Mouse (Mus musculus) liver, embryonic 13.5 days (tissue): ENCODE results near the gene Abca3. TPM values are rescaled to one million over a fixed set of nuclear protein-coding genes. Genes with fewer than 3 reads are reported as not detected.
"Not testable (repeated sequence)": the region's sequence is repeated elsewhere in the genome, so short reads cannot be mapped to it uniquely, and the experiment has no call there.

ENCODE experiments used
- ATAC-seq: fragments of 200-750 bp; cut with Nextera tagmentation; 2 replicates; pipeline ENCODE4 v1.8.0; 2017; ENCODE audit warnings: low read depth, mild to moderate bottlenecking, moderate number of reproducible peaks, moderate library complexity
- DNase-seq: peaks from one replicate; pipeline ENCODE4 v3.0.0; 2022
- H3K27ac ChIP-seq: fragments of 300-500 bp; sonication (generic); 2 replicates; pipeline ENCODE4 v1.5.1; 2015; ENCODE audit warnings: moderate library complexity, mild to moderate bottlenecking, inconsistent platforms
- H3K27me3 ChIP-seq: fragments of 300-500 bp; sonication (generic); 2 replicates; pipeline ENCODE4 v1.6.1; 2015; ENCODE audit warnings: mild to moderate bottlenecking, inconsistent platforms
- H3K36me3 ChIP-seq: fragments of 300-500 bp; sonication (generic); 2 replicates; pipeline ENCODE4 v1.6.1; 2015; ENCODE audit warnings: mild to moderate bottlenecking, inconsistent platforms
- H3K4me1 ChIP-seq: fragments of 300-500 bp; sonication (generic); replicated peaks from 2 replicates; pipeline ENCODE4 v1.6.1; 2015; ENCODE audit warnings: inconsistent platforms
- H3K4me2 ChIP-seq: fragments of 300-500 bp; sonication (generic); 2 replicates; pipeline ENCODE4 v1.6.1; 2015; ENCODE audit warnings: inconsistent platforms, mild to moderate bottlenecking, moderate library complexity
- H3K4me3 ChIP-seq: fragments of 300-500 bp; sonication (generic); replicated peaks from 2 replicates; pipeline ENCODE4 v1.5.1; 2015; ENCODE audit warnings: mild to moderate bottlenecking, inconsistent platforms
- H3K9ac ChIP-seq: fragments of 300-500 bp; sonication (generic); 2 replicates; pipeline ENCODE4 v1.6.1; 2015; ENCODE audit warnings: mild to moderate bottlenecking, inconsistent platforms
- H3K9me3 ChIP-seq: fragments of 300-500 bp; sonication (generic); replicated peaks from 2 replicates; pipeline ENCODE4 v1.6.1; 2016; ENCODE audit warnings: inconsistent platforms
- WGBS: fragments of 180-500 bp; shearing (Covaris S2); methylation state at CpG from one replicate; pipeline ENCODE4 v1.1.7; 2015; ENCODE audit not compliant: insufficient replicate concordance; 5-methylcytosine and 5-hydroxymethylcytosine counted together
- polyA plus RNA-seq: library from polyadenylated mRNA; unstranded; fragments of >200 nt; fragmentation: Nextera tagmentation; extraction: Ambion mirVana; gene quantifications from 2 replicates; pipeline ENCODE4 v1.2.1, GENCODE M21; 2015

The Abca3 gene
- polyA plus RNA-seq, 1 experiment from 2014 or later, result 11.4 TPM

DNA sequence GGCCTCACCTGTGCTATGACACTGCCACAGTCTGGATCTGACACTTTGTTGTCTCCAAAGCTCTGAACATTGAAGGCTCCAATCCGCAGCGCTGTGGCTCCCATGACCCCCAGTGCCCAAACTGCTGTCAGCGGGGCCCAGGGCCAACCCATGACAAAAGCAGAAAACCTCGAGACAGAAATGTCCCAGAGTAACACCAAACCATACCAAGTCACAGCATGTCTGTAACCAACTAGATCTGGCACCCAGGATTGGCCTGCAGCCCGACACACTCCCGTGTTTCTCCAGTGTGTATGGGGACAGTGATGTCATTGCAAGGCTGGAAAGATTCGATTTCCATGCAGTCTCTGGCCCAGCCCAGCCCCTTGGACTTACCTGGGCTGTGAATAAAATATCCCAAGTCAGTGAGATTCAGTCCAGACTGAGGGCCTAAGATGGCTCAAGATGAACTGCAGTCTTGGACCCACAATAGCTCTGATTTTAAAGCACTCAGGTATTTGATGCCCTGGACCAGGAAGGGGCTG, 90.9 kb downstream of the Abca3 start, which contains the start of gene Dnase1l2:
Gene Dnase1l2, minus strand, starts transcription at position 474 of the 524 bp plus-strand sequence.
- no peak within 1 kb of the TSS for H3K9ac ChIP-seq

DNA sequence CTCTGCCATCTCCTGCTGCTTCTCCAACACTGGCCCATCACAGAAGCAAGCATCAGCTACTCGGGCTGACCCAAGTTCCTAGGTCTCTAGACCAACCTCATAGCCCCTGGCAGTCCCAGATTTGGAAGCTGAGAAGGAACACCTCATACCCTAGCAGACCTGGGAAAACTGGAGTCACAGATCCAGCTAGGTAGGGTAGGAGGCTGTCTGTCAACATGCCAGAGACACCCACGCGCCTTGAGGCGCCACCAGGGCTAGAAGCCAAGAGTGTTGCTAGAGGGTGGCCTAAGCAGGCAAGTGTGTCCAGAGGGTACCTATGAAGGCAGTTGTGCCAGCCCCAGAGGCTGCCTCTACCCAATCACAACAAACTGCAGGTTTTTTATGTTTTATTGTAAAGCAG, 91.7 kb downstream of the Abca3 start:
- Histone ChIP-seq H3K36me3 (peaks cover 76% of the 10 kb centered on the region), H3K9me3 (no peaks in the 10 kb centered on the region), H3K4me3 (no peak overlapping the region), H3K9ac (no peak overlapping the region), H3K27ac (no peak overlapping the region), H3K27me3 (no peaks in the 10 kb centered on the region), H3K4me1 (no peaks in the 10 kb centered on the region), H3K4me2 (no peak overlapping the region)
- ATAC-seq (no peak), DNase-seq (no peak)
- 84% methylated on average over 4 of the region's 4 CpGs for WGBS

More for the DNA sequence above, 90.9 kb downstream of the Abca3 start, which contains the start of gene Dnase1l2:
- Histone ChIP-seq H3K4me3 (no peak within 1 kb of the TSS), H3K4me1 (no peaks in the 10 kb centered on the region), H3K36me3 (peaks cover 76% of the 10 kb centered on the region), H3K27me3 (no peaks in the 10 kb centered on the region), H3K4me2 (no peak within 1 kb of the TSS), H3K9me3 (no peaks in the 10 kb centered on the region), H3K27ac (no peak within 1 kb of the TSS)
- DNase-seq (no peak), ATAC-seq (no peak)
- WGBS, result 74% methylated on average over 7 of the region's 7 CpGs

DNA sequence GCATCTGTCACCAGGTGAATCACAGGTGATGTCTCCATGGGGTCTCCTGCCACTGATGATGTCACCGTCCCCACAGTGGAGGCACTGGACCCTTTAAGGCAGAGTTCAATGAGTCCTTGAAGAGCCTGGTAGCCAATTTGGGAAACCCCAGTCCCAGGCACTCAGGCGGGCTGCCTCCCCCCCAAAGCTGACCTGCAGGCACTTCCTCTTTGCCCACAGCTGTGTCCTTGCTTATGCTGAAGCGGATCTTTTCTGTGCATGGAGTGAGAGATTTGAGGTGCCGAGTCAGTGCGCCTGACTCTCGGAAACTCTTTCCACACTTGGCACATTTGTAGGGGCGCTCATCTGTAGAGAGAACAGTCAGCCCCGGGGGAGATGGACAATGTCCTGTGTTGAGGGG, 94.8 kb downstream of the Abca3 start:
- no peaks in the 10 kb centered on the region for H3K4me1 ChIP-seq
- WGBS, result 81% methylated on average over 8 of the region's 8 CpGs
- H3K27ac ChIP-seq, result no peak overlapping the region
- peaks cover 81% of the 10 kb centered on the region for H3K36me3 ChIP-seq
- DNase-seq (no peak), ATAC-seq (no peak)
- H3K4me2 ChIP-seq, result no peak overlapping the region
- H3K9ac ChIP-seq, result no peak overlapping the region
- no peak overlapping the region for H3K4me3 ChIP-seq
- no peaks in the 10 kb centered on the region for H3K9me3 ChIP-seq
- H3K27me3 ChIP-seq, result no peaks in the 10 kb centered on the region

DNA sequence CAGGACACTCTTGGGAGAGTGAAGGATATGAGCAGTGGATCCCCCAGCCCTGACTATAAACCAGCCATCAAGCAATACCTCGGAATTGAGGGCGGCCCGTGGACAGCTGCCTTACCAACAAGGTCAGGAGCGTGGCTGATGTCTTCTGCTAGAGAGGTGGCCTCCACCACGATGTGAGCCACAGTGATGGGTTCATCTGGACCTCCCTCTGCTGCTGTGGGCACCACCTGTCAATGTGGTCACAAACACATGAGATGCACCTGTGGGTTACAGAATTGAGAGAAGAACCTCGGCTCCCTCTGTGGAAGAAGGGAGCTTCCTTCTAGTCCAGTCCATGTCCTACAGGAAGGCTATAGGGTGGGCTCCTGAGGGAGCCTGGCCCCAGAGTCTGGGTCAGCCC, 97.8 kb downstream of the Abca3 start:
- Histone ChIP-seq H3K4me1 (peaks cover 20% of the 10 kb centered on the region), H3K27me3 (no peaks in the 10 kb centered on the region), H3K4me2 (no peak overlapping the region), H3K36me3 (peaks cover 69% of the 10 kb centered on the region), H3K4me3 (no peak overlapping the region), H3K27ac (no peak overlapping the region), H3K9me3 (no peaks in the 10 kb centered on the region), H3K9ac (no peak overlapping the region)
- DNase-seq (no peak), ATAC-seq (no peak)
- 83% methylated on average over 6 of the region's 6 CpGs for WGBS

DNA sequence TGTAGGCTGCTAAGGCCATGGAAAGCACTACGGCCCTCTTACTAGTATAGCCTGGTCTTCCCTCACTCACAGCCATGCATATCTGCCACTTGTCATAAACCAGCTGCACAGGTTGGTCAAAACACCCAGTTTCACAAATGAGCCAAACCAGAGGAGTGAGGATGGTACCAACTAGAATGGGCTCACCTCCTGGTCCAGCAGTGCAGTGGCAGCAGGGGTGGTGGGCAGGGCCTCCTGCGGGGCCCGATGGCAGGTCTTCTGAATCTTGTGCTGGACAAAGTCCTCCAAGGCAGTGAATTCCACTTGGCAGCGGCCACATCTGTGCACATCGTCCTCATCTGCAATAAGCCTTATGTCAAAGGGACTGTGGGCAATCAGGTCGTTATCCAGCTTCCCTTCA, 99.5 kb downstream of the Abca3 start:
- Histone ChIP-seq H3K4me3 (no peak overlapping the region), H3K9ac (no peak overlapping the region), H3K9me3 (no peaks in the 10 kb centered on the region), H3K4me2 (no peak overlapping the region), H3K36me3 (peaks cover 52% of the 10 kb centered on the region), H3K27ac (no peak overlapping the region), H3K27me3 (no peaks in the 10 kb centered on the region), H3K4me1 (peaks cover 28% of the 10 kb centered on the region)
- 88% methylated on average over 6 of the region's 6 CpGs for WGBS
- DNase-seq (no peak), ATAC-seq (no peak)

DNA sequence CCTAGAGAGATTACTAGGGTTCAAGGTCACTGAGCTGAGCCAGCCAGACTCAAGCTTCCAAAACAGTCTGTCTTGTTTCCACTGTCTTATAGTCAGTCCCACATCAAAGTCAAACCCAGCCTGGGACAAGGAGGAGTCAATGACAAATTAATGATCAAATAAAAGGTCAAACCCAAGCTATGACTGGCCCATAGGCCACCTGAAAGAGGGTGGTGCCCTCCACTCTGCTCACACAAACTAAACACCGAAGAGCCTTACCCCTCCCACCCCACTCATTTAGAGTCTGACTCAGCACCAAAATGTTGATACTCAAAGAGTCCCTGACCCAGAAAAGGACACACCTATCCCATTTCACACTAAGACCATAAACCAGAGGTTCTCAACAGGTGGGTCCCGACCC, 101.6 kb downstream of the Abca3 start:
- H3K9me3 ChIP-seq, result no peaks in the 10 kb centered on the region
- H3K4me2 ChIP-seq, result peak overlapping the region; percentile 79
- ATAC-seq (no peak), DNase-seq (peak; percentile 47)
- H3K4me3 ChIP-seq, result peak overlapping the region; percentile 77
- H3K36me3 ChIP-seq, result peaks cover 30% of the 10 kb centered on the region
- 61% methylated on average over 2 of the region's 2 CpGs for WGBS
- no peaks in the 10 kb centered on the region for H3K27me3 ChIP-seq
- H3K4me1 ChIP-seq, result peaks cover 31% of the 10 kb centered on the region
- H3K27ac ChIP-seq, result peak overlapping the region; percentile 98
- peak overlapping the region; percentile 94 for H3K9ac ChIP-seq

DNA sequence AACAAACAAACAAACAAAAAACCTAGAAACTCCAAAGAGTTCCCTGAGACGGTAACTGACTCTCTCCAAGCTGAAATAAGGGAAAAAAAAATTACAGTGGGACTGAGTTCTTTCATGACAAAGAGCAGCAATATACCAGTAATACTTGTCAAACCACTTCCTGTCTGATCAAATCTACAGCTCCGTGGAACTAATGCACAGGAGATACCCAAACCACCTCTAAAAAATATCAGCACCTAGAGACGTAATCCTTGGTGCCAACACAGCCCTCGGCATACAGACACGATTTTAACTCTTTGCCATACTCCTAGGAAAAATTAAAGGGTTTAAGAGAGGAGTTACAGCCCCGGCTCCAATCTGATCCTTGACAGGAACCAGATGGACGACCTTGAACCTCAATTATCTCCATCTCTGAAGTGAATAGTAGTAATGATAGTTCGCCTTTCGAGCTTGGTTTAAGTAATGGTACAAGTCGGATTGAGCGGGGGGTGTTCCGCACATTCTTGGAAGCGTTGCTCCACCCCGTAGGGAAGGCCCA, 102.5 kb downstream of the Abca3 start:
- Histone ChIP-seq H3K4me3 (peak overlapping the region; percentile 77), H3K36me3 (peaks cover 21% of the 10 kb centered on the region), H3K4me1 (peaks cover 31% of the 10 kb centered on the region), H3K27ac (peak overlapping the region; percentile 98), H3K9me3 (no peaks in the 10 kb centered on the region), H3K9ac (peak overlapping the region; percentile 94), H3K4me2 (peak overlapping the region; percentile 79), H3K27me3 (no peaks in the 10 kb centered on the region)
- no peak for DNase-seq
- WGBS, result 3% methylated on average over 14 of the region's 14 CpGs
- no peak for ATAC-seq

DNA sequence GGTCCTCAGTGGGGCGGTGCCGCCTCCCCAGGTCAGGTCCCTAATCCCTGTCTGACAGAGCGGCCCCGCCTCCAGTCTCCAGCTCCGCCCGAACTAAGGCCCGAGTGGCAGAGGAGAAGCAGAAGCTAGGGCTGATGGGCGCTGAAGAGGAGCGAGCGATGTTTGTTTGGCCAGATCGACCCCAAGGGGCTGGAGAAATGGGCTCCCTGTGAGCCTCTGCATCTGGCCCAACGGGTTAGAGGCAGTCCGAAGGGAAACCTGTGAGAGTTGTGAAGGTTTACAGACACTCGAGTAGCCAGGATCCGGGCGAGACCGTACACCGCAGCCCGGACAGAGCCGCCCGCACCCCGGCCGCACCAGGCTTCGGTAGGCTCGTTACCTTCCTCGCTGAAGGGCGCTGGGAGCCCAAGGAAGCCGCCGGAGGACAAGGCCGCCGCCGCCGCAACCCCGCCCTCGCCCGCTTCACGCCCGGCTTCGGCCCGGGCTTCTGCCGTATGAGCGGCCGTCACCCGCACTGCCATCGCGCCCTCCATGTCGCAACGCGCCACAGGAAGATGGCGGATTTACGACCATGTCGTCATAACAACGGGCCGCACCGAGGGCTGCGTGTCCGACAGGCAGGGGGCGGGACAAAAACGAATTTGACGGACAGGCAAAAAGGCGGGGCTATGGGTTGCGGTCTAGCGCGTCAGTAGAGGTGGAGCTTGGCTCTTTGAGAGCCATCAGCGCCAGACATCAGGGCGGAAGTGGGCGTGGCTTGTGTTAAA, 103.2 kb downstream of the Abca3 start:
- H3K27me3 ChIP-seq, result no peaks in the 10 kb centered on the region
- WGBS, result 1% methylated on average over 67 of the region's 67 CpGs
- peak overlapping the region; percentile 77 for H3K4me3 ChIP-seq
- peaks cover 15% of the 10 kb centered on the region for H3K36me3 ChIP-seq
- peak; percentile 99 for DNase-seq
- H3K27ac ChIP-seq, result peak overlapping the region; percentile 98
- peak overlapping the region; percentile 94 for H3K9ac ChIP-seq
- peak overlapping the region; percentile 79 for H3K4me2 ChIP-seq
- H3K9me3 ChIP-seq, result no peaks in the 10 kb centered on the region
- peak; percentile 94 for ATAC-seq
- peaks cover 31% of the 10 kb centered on the region for H3K4me1 ChIP-seq

DNA sequence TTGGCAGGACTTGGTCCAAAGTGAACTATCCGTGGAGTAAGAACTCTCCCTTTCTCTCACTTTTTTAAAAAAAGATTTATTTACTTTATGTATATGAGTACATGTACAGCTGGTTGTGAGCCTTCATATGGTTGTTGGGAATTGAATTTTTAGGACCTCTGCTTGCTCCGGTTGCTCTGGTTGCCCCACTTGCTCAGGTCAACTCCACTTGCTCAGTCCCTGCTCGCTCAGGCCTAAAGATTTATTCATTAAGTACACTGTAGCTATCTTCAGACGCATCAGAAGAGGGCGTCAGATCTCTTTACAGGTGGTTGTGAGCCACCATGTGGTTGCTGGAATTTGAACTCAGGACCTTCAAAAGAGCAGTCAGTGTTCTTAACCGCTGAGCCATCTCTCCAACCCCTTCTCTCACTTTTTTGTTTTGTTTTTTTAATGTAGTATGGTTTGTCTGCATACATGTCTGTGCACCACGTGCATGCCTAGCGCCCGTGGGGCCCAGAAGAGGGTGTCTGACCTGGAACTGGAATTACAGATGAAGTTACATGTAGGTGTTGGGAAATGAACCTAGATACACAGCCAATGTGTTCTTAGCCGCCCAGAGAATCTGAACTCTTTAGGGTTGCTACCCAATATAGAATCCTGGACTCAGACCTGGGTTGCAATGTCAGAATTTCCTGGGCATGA, 103.9 kb downstream of the Abca3 start:
- peaks cover 31% of the 10 kb centered on the region for H3K4me1 ChIP-seq
- not testable (repeated sequence) for H3K36me3 ChIP-seq, ATAC-seq, DNase-seq, H3K27me3 ChIP-seq, H3K9me3 ChIP-seq
- H3K4me3 ChIP-seq, result peak overlapping the region; percentile 77
- peak overlapping the region; percentile 74 for H3K27ac ChIP-seq
- H3K9ac ChIP-seq, result peak overlapping the region; percentile 54
- peak overlapping the region; percentile 79 for H3K4me2 ChIP-seq
- 41% methylated on average over 10 of the region's 10 CpGs for WGBS
